Mouse (Mus musculus) forebrain, embryonic 14.5 days (tissue): ENCODE results near the gene Ptrh2. TPM values are rescaled to one million over a fixed set of nuclear protein-coding genes. Genes with fewer than 3 reads are reported as not detected.

Source experiments
- ATAC-seq: fragments of 200-750 bp; cut with Nextera tagmentation; 2 replicates; pipeline ENCODE4 v1.8.0; 2017; ENCODE audit warnings: mild to moderate bottlenecking, moderate library complexity
- DNase-seq: peaks from one replicate; pipeline ENCODE4 v3.0.0-alpha.2; 2015; ENCODE audit warnings: low spot score
- H3K27ac ChIP-seq: fragments of 300-500 bp; sonication (generic); 2 replicates; pipeline ENCODE4 v1.5.1; 2014; ENCODE audit warnings: low read depth, mild to moderate bottlenecking, control low read depth, low read length, moderate library complexity
- H3K27me3 ChIP-seq: fragments of 300-500 bp; sonication (generic); replicated peaks from 2 replicates; pipeline ENCODE4 v1.6.1; 2014; ENCODE audit warnings: low read length, control low read depth, mixed read lengths; ENCODE audit not compliant: control insufficient read depth, insufficient read depth
- H3K36me3 ChIP-seq: fragments of 300-500 bp; sonication (generic); 2 replicates; pipeline ENCODE4 v1.6.1; 2014; ENCODE audit warnings: low read length, control low read depth; ENCODE audit not compliant: control insufficient read depth, insufficient read depth
- H3K4me1 ChIP-seq: fragments of 300-500 bp; sonication (generic); 2 replicates; pipeline ENCODE4 v1.6.1; 2014; ENCODE audit warnings: antibody characterized with exemption, low read length, control low read depth; ENCODE audit not compliant: control insufficient read depth, insufficient read depth
- H3K4me2 ChIP-seq: fragments of 300-500 bp; sonication (generic); 2 replicates; pipeline ENCODE4 v1.6.1; 2014; ENCODE audit warnings: mild to moderate bottlenecking, control low read depth, low read length
- H3K4me3 ChIP-seq: fragments of 300-500 bp; sonication (generic); 2 replicates; pipeline ENCODE4 v1.5.1; 2014; ENCODE audit warnings: low read depth, low read length, control low read depth
- H3K9ac ChIP-seq: fragments of 300-500 bp; sonication (generic); 2 replicates; pipeline ENCODE4 v1.6.1; 2014; ENCODE audit warnings: mild to moderate bottlenecking, low read length, control low read depth, moderate library complexity
- H3K9me3 ChIP-seq: fragments of 300-500 bp; sonication (generic); replicated peaks from 2 replicates; pipeline ENCODE4 v1.6.1; 2016; ENCODE audit warnings: low read length, control low read depth, mixed read lengths; ENCODE audit not compliant: control insufficient read depth
- WGBS: fragments of 180-500 bp; shearing (Covaris S2); extraction: QIAGEN DNeasy Blood & Tissue Kit; methylation state at CpG from one replicate; pipeline ENCODE4 v1.1.7; 2014; 5-methylcytosine and 5-hydroxymethylcytosine counted together
- polyA plus RNA-seq: library from polyadenylated mRNA; unstranded; fragments of >200 nt; fragmentation: Nextera tagmentation; extraction: Ambion mirVana; gene quantifications from 2 replicates; pipeline ENCODE4 v1.2.1, GENCODE M21; 2014

The Ptrh2 gene
- polyA plus RNA-seq, 1 experiment from 2014 or later = 38.1 TPM

GRCm38 (mm10) chr11:86681423-86681822, 2.4 kb upstream of the Ptrh2 start:
- no peak for ATAC-seq

GRCm38 (mm10) chr11:86682861-86683260, 924 bp upstream of the Ptrh2 start:
- ATAC-seq (no peak), DNase-seq (no peak)
- peak overlapping the region; percentile 93 for H3K4me3 ChIP-seq
- peaks cover 17% of the 10 kb centered on the region for H3K4me1 ChIP-seq
- WGBS = 40% methylated on average over 7 of the region's 7 CpGs
- H3K4me2 ChIP-seq = peak overlapping the region; percentile 80
- no peaks in the 10 kb centered on the region for H3K9me3 ChIP-seq
- no peak overlapping the region for H3K27ac ChIP-seq
- no peaks in the 10 kb centered on the region for H3K27me3 ChIP-seq
- no peaks in the 10 kb centered on the region for H3K36me3 ChIP-seq
- peak overlapping the region; percentile 87 for H3K9ac ChIP-seq

More at GRCm38 (mm10) chr11:86681423-86681822, 2.4 kb upstream of the Ptrh2 start:
- H3K9me3 ChIP-seq = no peaks in the 10 kb centered on the region
- H3K4me2 ChIP-seq = no peak overlapping the region
- H3K27me3 ChIP-seq = no peaks in the 10 kb centered on the region
- WGBS = 91% methylated on average over 3 of the region's 3 CpGs
- H3K9ac ChIP-seq = no peak overlapping the region
- DNase-seq = no peak
- no peak overlapping the region for H3K27ac ChIP-seq
- H3K36me3 ChIP-seq = 0 out of 2 replicates have a peak, but pooled peaks cover 4% of the 10 kb centered on the region
- H3K4me3 ChIP-seq = no peak overlapping the region
- peaks cover 17% of the 10 kb centered on the region for H3K4me1 ChIP-seq

GRCm38 (mm10) chr11:86684126-86685012, 584 bp downstream of the Ptrh2 start:
- 9% methylated on average over 20 of the region's 20 CpGs for WGBS

GRCm38 (mm10) chr11:86685366-86685765, 1.6 kb downstream of the Ptrh2 start:
- DNase-seq (no peak), ATAC-seq (no peak)
- Histone ChIP-seq H3K4me2 (peak overlapping the region; percentile 80), H3K4me1 (peaks cover 17% of the 10 kb centered on the region), H3K4me3 (no peak overlapping the region), H3K9ac (no peak overlapping the region), H3K36me3 (peaks cover 19% of the 10 kb centered on the region), H3K27ac (no peak overlapping the region), H3K27me3 (no peaks in the 10 kb centered on the region), H3K9me3 (no peaks in the 10 kb centered on the region)
- WGBS = 93% methylated on average over 1 of the region's 1 CpGs

More at GRCm38 (mm10) chr11:86684126-86685012, 584 bp downstream of the Ptrh2 start:
- peak overlapping the region; percentile 87 for H3K9ac ChIP-seq
- peak overlapping the region; percentile 79 for H3K27ac ChIP-seq
- DNase-seq = no peak
- peaks cover 9% of the 10 kb centered on the region for H3K36me3 ChIP-seq
- H3K9me3 ChIP-seq = no peaks in the 10 kb centered on the region
- H3K27me3 ChIP-seq = no peaks in the 10 kb centered on the region
- ATAC-seq = no peak
- H3K4me1 ChIP-seq = peaks cover 17% of the 10 kb centered on the region
- peak overlapping the region; percentile 80 for H3K4me2 ChIP-seq
- peak overlapping the region; percentile 93 for H3K4me3 ChIP-seq

- ATAC-seq = no peak
- DNase-seq = no peak
- whole genome bisulfite sequencing = 93% methylated on average over 3 of the region's 3 CpGs
- Histone ChIP-seq H3K4me2 (no peak overlapping the region), H3K9me3 (no peaks in the 10 kb centered on the region), H3K4me3 (no peak overlapping the region), H3K9ac (no peak overlapping the region), H3K36me3 (peaks cover 66% of the 10 kb centered on the region), H3K4me1 (0 out of 2 replicates have a peak, but pooled peaks cover under 1% of the 10 kb centered on the region), H3K27me3 (no peaks in the 10 kb centered on the region), H3K27ac (no peak overlapping the region)
Measured at GRCm38 (mm10) chr11:86690383-86690782, 6.6 kb downstream of the Ptrh2 start.

GRCm38 (mm10) chr11:86691482-86691881, 7.7 kb downstream of the Ptrh2 start:
- Histone ChIP-seq H3K36me3 (peaks cover 73% of the 10 kb centered on the region), H3K4me1 (no peaks in the 10 kb centered on the region), H3K4me3 (no peak overlapping the region), H3K27me3 (no peaks in the 10 kb centered on the region), H3K9ac (no peak overlapping the region), H3K27ac (no peak overlapping the region), H3K9me3 (no peaks in the 10 kb centered on the region), H3K4me2 (no peak overlapping the region)
- DNase-seq = no peak
- 95% methylated on average over 3 of the region's 3 CpGs for WGBS
- ATAC-seq = no peak

GRCm38 (mm10) chr11:86691956-86692355, 8.2 kb downstream of the Ptrh2 start:
- H3K36me3 ChIP-seq = peaks cover 76% of the 10 kb centered on the region

GRCm38 (mm10) chr11:86692546-86692945, 8.8 kb downstream of the Ptrh2 start:
- H3K9ac ChIP-seq = no peak overlapping the region
- no peak overlapping the region for H3K27ac ChIP-seq
- DNase-seq (no peak), ATAC-seq (no peak)
- no peak overlapping the region for H3K4me2 ChIP-seq
- H3K27me3 ChIP-seq = no peaks in the 10 kb centered on the region
- 90% methylated on average over 2 of the region's 2 CpGs for WGBS
- no peak overlapping the region for H3K4me3 ChIP-seq
- H3K9me3 ChIP-seq = no peaks in the 10 kb centered on the region
- H3K4me1 ChIP-seq = no peaks in the 10 kb centered on the region
- H3K36me3 ChIP-seq = peaks cover 80% of the 10 kb centered on the region

More at GRCm38 (mm10) chr11:86691956-86692355, 8.2 kb downstream of the Ptrh2 start:
- Histone ChIP-seq H3K4me3 (no peak overlapping the region), H3K9ac (no peak overlapping the region), H3K4me1 (no peaks in the 10 kb centered on the region), H3K27ac (no peak overlapping the region), H3K4me2 (no peak overlapping the region), H3K27me3 (no peaks in the 10 kb centered on the region), H3K9me3 (no peaks in the 10 kb centered on the region)
- ATAC-seq (no peak), DNase-seq (no peak)
- WGBS = 96% methylated on average over 2 of the region's 2 CpGs

- no peak overlapping the region for H3K9ac ChIP-seq
- H3K36me3 ChIP-seq = peaks cover 87% of the 10 kb centered on the region
- H3K4me3 ChIP-seq = no peak overlapping the region
- no peak for DNase-seq
- ATAC-seq = no peak
- H3K4me2 ChIP-seq = no peak overlapping the region
- 53% methylated on average over 4 of the region's 4 CpGs for WGBS
- H3K27ac ChIP-seq = no peak overlapping the region
- H3K4me1 ChIP-seq = no peaks in the 10 kb centered on the region
- no peaks in the 10 kb centered on the region for H3K9me3 ChIP-seq
- H3K27me3 ChIP-seq = no peaks in the 10 kb centered on the region
Measured at GRCm38 (mm10) chr11:86695461-86695860, 11.7 kb downstream of the Ptrh2 start.
